8 mouse cellular contexts compared by ENCODE assay signal in genomic region chr10:52418931-52419330, GRCm38 (mm10). TPM values are rescaled to one million over a fixed set of nuclear protein-coding genes. Genes with fewer than 3 reads are reported as not detected.
DNase-seq lines count a peak whose midpoint lies in the region; ATAC-seq and TF ChIP-seq lines count a peak whose summit lies in the region.

No protein-coding gene starts in this region.

- H3K9me3 ChIP-seq in embryonic facial prominence, embryonic 13.5 days = no peaks in the 10 kb centered on the region
- no peaks in the 10 kb centered on the region for H3K9me3 ChIP-seq in intestine, postnatal 0 days (ENCODE audit: control insufficient read depth)
- H3K9me3 ChIP-seq in neural tube, embryonic 13.5 days = no peaks in the 10 kb centered on the region

- peak overlapping the region; percentile 44 for H3K4me3 ChIP-seq in lung, adult 2 months (replicated peaks; ENCODE audit: extremely low read depth, low read depth, low read length)
- peak overlapping the region; percentile 95 for H3K4me3 ChIP-seq in embryonic facial prominence, embryonic 13.5 days
- peak overlapping the region; percentile 100 for H3K4me3 ChIP-seq in intestine, postnatal 0 days (ENCODE audit: low read depth, low read length)
- H3K4me3 ChIP-seq in neural tube, embryonic 13.5 days = peak overlapping the region; percentile 88

- H3K36me3 ChIP-seq in embryonic facial prominence, embryonic 13.5 days = no peaks in the 10 kb centered on the region
- no peaks in the 10 kb centered on the region for H3K36me3 ChIP-seq in intestine, postnatal 0 days (ENCODE audit: control insufficient read depth, insufficient read depth)
- no peaks in the 10 kb centered on the region for H3K36me3 ChIP-seq in neural tube, embryonic 13.5 days

- H3K4me2 ChIP-seq in embryonic facial prominence, embryonic 13.5 days = peak overlapping the region; percentile 72
- peak overlapping the region; percentile 73 for H3K4me2 ChIP-seq in intestine, postnatal 0 days (replicated peaks; ENCODE audit: low read depth)
- peak overlapping the region; percentile 82 for H3K4me2 ChIP-seq in neural tube, embryonic 13.5 days

- DNase-seq in lung, adult 2 months = no peak
- DNase-seq in lung, postnatal 36 days = no peak
- no peak for DNase-seq in cerebellum, adult 8-10 months
- DNase-seq in gastrocnemius, adult 18-20 months (ENCODE audit: low spot score) = no peak

- no peak for ATAC-seq in embryonic facial prominence, embryonic 13.5 days (ENCODE audit: insufficient number of reproducible peaks, insufficient read depth, low FRiP score, low TSS enrichment, low read depth)
- ATAC-seq in intestine, postnatal 0 days = no peak
- ATAC-seq in neural tube, embryonic 13.5 days (ENCODE audit: low read depth) = no peak
- ATAC-seq in erythroid progenitor cell, adult 5-6 weeks (replicated peaks; ENCODE audit: low FRiP score, poor library complexity, severe bottlenecking) = no peak

- 18% methylated on average over 5 of the region's 5 CpGs for WGBS in lung, adult 2 months
- 69% methylated on average over 5 of the region's 5 CpGs for WGBS in embryonic facial prominence, embryonic 13.5 days
- WGBS in intestine, postnatal 0 days = 22% methylated on average over 5 of the region's 5 CpGs
- 53% methylated on average over 5 of the region's 5 CpGs for WGBS in neural tube, embryonic 13.5 days

- H3K27me3 ChIP-seq in embryonic facial prominence, embryonic 13.5 days = no peaks in the 10 kb centered on the region
- no peaks in the 10 kb centered on the region for H3K27me3 ChIP-seq in intestine, postnatal 0 days (replicated peaks; ENCODE audit: control insufficient read depth, insufficient read depth, low read length)
- H3K27me3 ChIP-seq in neural tube, embryonic 13.5 days = no peaks in the 10 kb centered on the region

- peaks cover 14% of the 10 kb centered on the region for H3K4me1 ChIP-seq in lung, adult 2 months (ENCODE audit: control insufficient read depth, insufficient read depth, low read length)
- H3K4me1 ChIP-seq in embryonic facial prominence, embryonic 13.5 days = peaks cover 21% of the 10 kb centered on the region
- H3K4me1 ChIP-seq in intestine, postnatal 0 days (replicated peaks; ENCODE audit: control insufficient read depth, insufficient read depth, low read length) = peaks cover 9% of the 10 kb centered on the region
- peaks cover 43% of the 10 kb centered on the region for H3K4me1 ChIP-seq in neural tube, embryonic 13.5 days (replicated peaks)

- no peak for TF ChIP-seq CTCF in lung, adult 2 months (IDR thresholded peaks at IDR 0.05; ENCODE audit: insufficient read depth, low read length)
- no peak for TF ChIP-seq CTCF in intestine, postnatal 0 days (IDR thresholded peaks at IDR 0.05; ENCODE audit: low read depth)

- no peak overlapping the region for H3K27ac ChIP-seq in embryonic facial prominence, embryonic 13.5 days
- H3K27ac ChIP-seq in intestine, postnatal 0 days (ENCODE audit: low read depth, low read length) = peak overlapping the region; percentile 96
- H3K27ac ChIP-seq in neural tube, embryonic 13.5 days (replicated peaks) = no peak overlapping the region

- TF ChIP-seq POLR2A in lung, adult 2 months (IDR thresholded peaks at IDR 0.05; ENCODE audit: borderline replicate concordance, extremely low read depth, low read depth, low read length) = no peak

- H3K9ac ChIP-seq in embryonic facial prominence, embryonic 13.5 days = peak overlapping the region; percentile 93
- H3K9ac ChIP-seq in intestine, postnatal 0 days (ENCODE audit: low read depth, low read length) = peak overlapping the region; percentile 24; the same call in 1 of the 2 replicates
- H3K9ac ChIP-seq in neural tube, embryonic 13.5 days = peak overlapping the region; percentile 91

RNA-seq across cellular contexts. Expression of gene Nus1, which starts 1.6 kb away (rescaled TPM):
- 11.0 and 15.1 TPM in 2 replicates for polyA plus RNA-seq in lung, adult 2 months (2012; rRNA removed)
- polyA plus RNA-seq in embryonic facial prominence, embryonic 13.5 days (2015; fragmentation: Nextera tagmentation; extraction: Ambion mirVana) = 14.9 and 18.0 TPM in 2 replicates
- polyA plus RNA-seq in intestine, postnatal 0 days (2015; fragmentation: Nextera tagmentation; extraction: Ambion mirVana) = 24.7 and 26.4 TPM in 2 replicates
- polyA plus RNA-seq in neural tube, embryonic 13.5 days (2015; fragmentation: Nextera tagmentation; extraction: Ambion mirVana) = 15.6 and 19.0 TPM in 2 replicates
- 9.4 and 10.1 TPM in 2 replicates for total RNA-seq in erythroid progenitor cell, adult 5-6 weeks (2015; ENCODE audit: low replicate concordance)
- 4.7 and 10.8 TPM in 2 replicates for total RNA-seq in erythroid progenitor cell, adult 5-6 weeks (2017; ENCODE audit: low replicate concordance)
- 10 to 100 TPM; 18.8 to 20.3 TPM for total RNA-seq in gastrocnemius, adult 18-20 months (2021)

RNA-seq across cellular contexts. Expression of gene Nepn, which starts 30.2 kb away (rescaled TPM):
- 0.12 TPM in 1 of 2 replicates, not detected in the other for polyA plus RNA-seq in lung, adult 2 months (2012; rRNA removed)
- polyA plus RNA-seq in embryonic facial prominence, embryonic 13.5 days (2015; fragmentation: Nextera tagmentation; extraction: Ambion mirVana) = not detected in 2 replicates
- polyA plus RNA-seq in intestine, postnatal 0 days (2015; fragmentation: Nextera tagmentation; extraction: Ambion mirVana) = 0.18 and 0.80 TPM in 2 replicates
- not detected in 2 replicates for polyA plus RNA-seq in neural tube, embryonic 13.5 days (2015; fragmentation: Nextera tagmentation; extraction: Ambion mirVana)
- total RNA-seq in erythroid progenitor cell, adult 5-6 weeks (2015; ENCODE audit: low replicate concordance) = not detected in 2 replicates
- not detected in 2 replicates for total RNA-seq in erythroid progenitor cell, adult 5-6 weeks (2017; ENCODE audit: low replicate concordance)
- under 1 TPM; 0.17 to 0.27 TPM for total RNA-seq in gastrocnemius, adult 18-20 months (2021)

RNA-seq across cellular contexts. Expression of gene Gopc, which starts 37.0 kb away (rescaled TPM):
- polyA plus RNA-seq in lung, adult 2 months (2012; rRNA removed) = 5.7 and 6.4 TPM in 2 replicates
- polyA plus RNA-seq in embryonic facial prominence, embryonic 13.5 days (2015; fragmentation: Nextera tagmentation; extraction: Ambion mirVana) = 19.3 and 20.3 TPM in 2 replicates
- 10.3 and 10.4 TPM in 2 replicates for polyA plus RNA-seq in intestine, postnatal 0 days (2015; fragmentation: Nextera tagmentation; extraction: Ambion mirVana)
- polyA plus RNA-seq in neural tube, embryonic 13.5 days (2015; fragmentation: Nextera tagmentation; extraction: Ambion mirVana) = 29.1 and 32.2 TPM in 2 replicates
- 6.3 and 7.2 TPM in 2 replicates for total RNA-seq in erythroid progenitor cell, adult 5-6 weeks (2015; ENCODE audit: low replicate concordance)
- total RNA-seq in erythroid progenitor cell, adult 5-6 weeks (2017; ENCODE audit: low replicate concordance) = 1.1 and 6.4 TPM in 2 replicates
- total RNA-seq in gastrocnemius, adult 18-20 months (2021) = 1 to 10 TPM; 6.5 to 8.7 TPM

Comparison
In these comparisons a context has a peak if more than half of its experiments do, and no peak if none do; other contexts are left out.
1. H3K4me3 ChIP-seq: peak in every context shown above with its lines; median percentile 100 in intestine, postnatal 0 days; 95 in embryonic facial prominence, embryonic 13.5 days; 88 in neural tube, embryonic 13.5 days; 44 in lung, adult 2 months.
2. H3K9ac ChIP-seq: peak in every context shown above with its lines; median percentile 93 in embryonic facial prominence, embryonic 13.5 days; 91 in neural tube, embryonic 13.5 days; 24 in intestine, postnatal 0 days.